Mouse (Mus musculus) erythroblast, embryonic 14.5 days (primary cell): Measurements from ENCODE around the gene Clca3a1.
"Not testable (repeated sequence)": the region's sequence is repeated elsewhere in the genome, so short reads cannot be mapped to it uniquely, and the experiment has no call there.

Experiments
- GATA1 ChIP-seq: IDR thresholded peaks from 2 replicates; pipeline ENCODE4 v1.6.1; 2012; ENCODE audit warnings: low read length, inconsistent platforms, mixed read lengths
- TAL1 ChIP-seq: IDR thresholded peaks from 3 replicates; pipeline ENCODE4 v1.6.1; 2012; ENCODE audit warnings: low read length, inconsistent platforms, mixed read lengths

DNA sequence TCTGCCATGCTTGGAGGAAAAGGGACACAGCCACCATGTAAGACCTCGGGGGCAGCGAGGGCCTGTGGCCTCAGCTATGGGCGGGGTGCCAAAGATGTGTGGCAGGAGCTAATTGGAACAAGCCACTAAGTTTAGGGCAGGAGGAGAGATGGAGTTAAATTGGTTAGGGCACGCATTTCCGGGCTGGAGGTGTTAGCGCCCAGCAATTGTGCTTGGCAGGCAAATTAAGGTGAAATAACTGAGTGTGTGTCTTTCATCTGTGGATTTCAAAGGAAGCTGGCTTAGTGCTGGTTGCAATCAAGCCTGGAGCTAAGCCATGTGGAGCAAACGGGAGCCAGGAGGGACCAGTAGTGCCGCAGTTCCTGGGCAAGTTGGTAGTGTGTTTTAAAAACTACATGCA is 4.7 kb downstream of the Clca3a1 start:
- TF ChIP-seq GATA1, TAL1: not testable (repeated sequence)
